ENCODE assay signal across 8 mouse cellular contexts in the genomic region with DNA sequence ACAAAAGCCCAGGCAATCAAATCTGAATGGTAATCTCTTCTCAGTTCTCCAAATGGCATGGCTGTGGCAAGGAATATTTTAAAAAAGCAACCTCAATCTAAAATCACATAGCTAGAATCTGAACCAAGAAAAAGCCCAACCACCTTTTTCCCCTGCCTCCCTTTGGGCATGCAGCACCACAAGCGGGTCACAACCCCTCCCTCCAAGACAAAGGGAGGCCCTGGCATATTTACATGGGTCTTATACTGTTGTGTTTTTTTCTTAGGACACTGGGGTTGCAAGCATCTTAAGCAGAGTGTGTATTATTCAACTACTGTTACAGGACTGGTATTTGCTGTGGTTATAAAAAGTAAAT. TPM values are rescaled to one million over a fixed set of nuclear protein-coding genes. Genes with fewer than 3 reads are reported as not detected.
DNase-seq lines count a peak whose midpoint lies in the region; ATAC-seq and TF ChIP-seq lines count a peak whose summit lies in the region.

No protein-coding gene starts in this region.

- no peak for TF ChIP-seq CTCF in liver, postnatal 0 days (IDR thresholded peaks at IDR 0.05; ENCODE audit: low read depth)

- H3K4me2 ChIP-seq in liver, postnatal 0 days (ENCODE audit: low read depth, low read length): no peak overlapping the region

- TF ChIP-seq EP300 in liver, postnatal 0 days (IDR thresholded peaks at IDR 0.05; ENCODE audit: low read depth): no peak

- intact Hi-C loops in gastrocnemius, postnatal 14 days (cut with DNase I; ENCODE audit: low total_unique reads): no loop called here
- intact Hi-C loops in gastrocnemius, postnatal 36 days (cut with DNase I): no loop called here

- H3K4me3 ChIP-seq in liver, postnatal 0 days (ENCODE audit: low read depth, low read length): no peak overlapping the region

- H3K4me1 ChIP-seq in liver, postnatal 0 days (ENCODE audit: insufficient read depth): no peaks in the 10 kb centered on the region

- ATAC-seq in hematopoietic stem cell, adult 5-6 weeks (replicated peaks in 1 of 2; ENCODE audit: insufficient read depth in 1 of 2, low FRiP score in 2 of 2, low TSS enrichment in 1 of 2, low read depth in 1 of 2, poor library complexity in 2 of 2, severe bottlenecking in 2 of 2): peak; percentile 27 to 39; a peak in 2 of 4 replicates
- ATAC-seq in liver, postnatal 0 days: no peak

- H3K9ac ChIP-seq in liver, postnatal 0 days (replicated peaks): no peak overlapping the region

- H3K9me3 ChIP-seq in liver, postnatal 0 days (ENCODE audit: low read length): no peaks in the 10 kb centered on the region

- 64% methylated on average over 1 of the region's 1 CpGs for WGBS in liver, postnatal 0 days (ENCODE audit: insufficient replicate concordance)

- H3K36me3 ChIP-seq in liver, postnatal 0 days (replicated peaks; ENCODE audit: insufficient read depth, low read length): peaks cover 54% of the 10 kb centered on the region

- H3K27me3 ChIP-seq in liver, postnatal 0 days (ENCODE audit: insufficient read depth, low read length): no peaks in the 10 kb centered on the region

- H3K27ac ChIP-seq in liver, postnatal 0 days (ENCODE audit: low read depth): no peak overlapping the region

- DNase-seq in gastrocnemius, postnatal 14 days: peak; percentile 60
- DNase-seq in gastrocnemius, postnatal 36 days: no peak
- peak; percentile 45 for DNase-seq in embryo, embryonic 9.5 days (ENCODE audit: extremely low spot score)
- peak; percentile 43 for DNase-seq in lung, postnatal 25 days (ENCODE audit: low spot score)
- DNase-seq in cerebellum, postnatal 25 days: no peak
- no peak for DNase-seq in layer of hippocampus, adult 11-12 months (ENCODE audit: low spot score)
- DNase-seq in liver, postnatal 0 days: no peak

RNA-seq across cellular contexts. Expression of gene Wsb1, which starts 16.1 kb away (rescaled TPM):
- 10 to 100 TPM; 16.5 to 19.1 TPM for total RNA-seq in gastrocnemius, postnatal 14 days (2021)
- 1 to 10 TPM; 6.7 to 6.9 TPM for total RNA-seq in gastrocnemius, postnatal 36 days (2021)
- 172 and 178 TPM in 2 replicates for total RNA-seq in hematopoietic stem cell, adult 5-6 weeks (2017)
- 23.3 and 26.3 TPM in 2 replicates for polyA plus RNA-seq in liver, postnatal 0 days (2015; fragmentation: Nextera tagmentation; extraction: Ambion mirVana)

RNA-seq across cellular contexts. Expression of gene Gm9964, which starts 58.3 kb away (rescaled TPM):
- total RNA-seq in gastrocnemius, postnatal 14 days (2021): not detected
- not detected for total RNA-seq in gastrocnemius, postnatal 36 days (2021)
- total RNA-seq in hematopoietic stem cell, adult 5-6 weeks (2017): not detected in 2 replicates
- not detected in 2 replicates for polyA plus RNA-seq in liver, postnatal 0 days (2015; fragmentation: Nextera tagmentation; extraction: Ambion mirVana)

Comparison
In these comparisons a context has a peak if more than half of its experiments do, and no peak if none do; other contexts are left out.
1. DNase-seq: peak in gastrocnemius, postnatal 14 days (single experiment), embryo, embryonic 9.5 days (single experiment) and lung, postnatal 25 days (single experiment); none in gastrocnemius, postnatal 36 days (0 of 2), cerebellum, postnatal 25 days (0 of 2), layer of hippocampus, adult 11-12 months (single experiment) and liver, postnatal 0 days (single experiment).